Mouse (Mus musculus) heart, embryonic 11.5 days (tissue): ENCODE data around the gene Cntrob. TPM values are rescaled to one million over a fixed set of nuclear protein-coding genes. Genes with fewer than 3 reads are reported as not detected.

Experiments used
- ATAC-seq: fragments of 200-750 bp; cut with Nextera tagmentation; replicated peaks from 2 replicates; pipeline ENCODE4 v1.8.0; 2017; ENCODE audit warnings: moderate library complexity; ENCODE audit not compliant: insufficient number of reproducible peaks, low FRiP score, low TSS enrichment
- H3K27ac ChIP-seq: fragments of 300-500 bp; sonication (generic); 2 replicates; pipeline ENCODE4 v1.5.1; 2014; ENCODE audit warnings: mild to moderate bottlenecking, low read depth, low read length
- H3K27me3 ChIP-seq: fragments of 300-500 bp; sonication (generic); 2 replicates; pipeline ENCODE4 v1.6.1; 2014; ENCODE audit warnings: mild to moderate bottlenecking, low read length, mixed read lengths; ENCODE audit not compliant: control insufficient read depth, insufficient read depth
- H3K36me3 ChIP-seq: fragments of 300-500 bp; sonication (generic); 2 replicates; pipeline ENCODE4 v1.6.1; 2014; ENCODE audit warnings: mild to moderate bottlenecking, low read length, moderate library complexity, mixed read lengths; ENCODE audit not compliant: control insufficient read depth, insufficient read depth
- H3K4me1 ChIP-seq: fragments of 300-500 bp; sonication (generic); 2 replicates; pipeline ENCODE4 v1.6.1; 2014; ENCODE audit warnings: low read length; ENCODE audit not compliant: control insufficient read depth, insufficient read depth
- H3K4me2 ChIP-seq: fragments of 300-500 bp; sonication (generic); 2 replicates; pipeline ENCODE4 v1.6.1; 2014; ENCODE audit warnings: mild to moderate bottlenecking, moderate library complexity
- H3K4me3 ChIP-seq: fragments of 300-500 bp; sonication (generic); 2 replicates; pipeline ENCODE4 v1.5.1; 2014; ENCODE audit warnings: low read depth, low read length
- H3K9ac ChIP-seq: fragments of 300-500 bp; sonication (generic); 2 replicates; pipeline ENCODE4 v1.6.1; 2014; ENCODE audit warnings: mild to moderate bottlenecking, low read depth, low read length, moderate library complexity
- H3K9me3 ChIP-seq: fragments of 300-500 bp; sonication (generic); replicated peaks from 2 replicates; pipeline ENCODE4 v1.6.1; 2016; ENCODE audit warnings: low read length; ENCODE audit not compliant: control insufficient read depth
- WGBS: fragments of 180-500 bp; shearing (Covaris S2); extraction: QIAGEN DNeasy Blood & Tissue Kit; methylation state at CpG from one replicate; pipeline ENCODE4 v1.1.7; 2014; ENCODE audit not compliant: insufficient replicate concordance; 5-methylcytosine and 5-hydroxymethylcytosine counted together
- polyA plus RNA-seq: library from polyadenylated mRNA; unstranded; fragments of >200 nt; fragmentation: Nextera tagmentation; extraction: Ambion mirVana; gene quantifications from 2 replicates; pipeline ENCODE4 v1.2.1, GENCODE M21; 2014

Cntrob gene
- polyA plus RNA-seq, 1 experiment from 2014 or later = 10.1 TPM

GRCm38 (mm10) chr11:69269575-69269974, 54.0 kb downstream of the Cntrob start:
- Histone ChIP-seq H3K4me2 (no peak overlapping the region), H3K36me3 (no peaks in the 10 kb centered on the region), H3K27ac (no peak overlapping the region), H3K9me3 (no peaks in the 10 kb centered on the region), H3K9ac (no peak overlapping the region), H3K4me3 (no peak overlapping the region), H3K27me3 (no peaks in the 10 kb centered on the region), H3K4me1 (peaks cover 5% of the 10 kb centered on the region)
- no peak for ATAC-seq
- whole genome bisulfite sequencing = 19% methylated on average over 13 of the region's 13 CpGs

GRCm38 (mm10) chr11:69268100-69268499, 55.5 kb downstream of the Cntrob start:
- Histone ChIP-seq H3K9ac (no peak overlapping the region), H3K4me2 (no peak overlapping the region), H3K27ac (no peak overlapping the region), H3K36me3 (no peaks in the 10 kb centered on the region), H3K4me3 (no peak overlapping the region), H3K9me3 (no peaks in the 10 kb centered on the region), H3K4me1 (peaks cover 5% of the 10 kb centered on the region), H3K27me3 (no peaks in the 10 kb centered on the region)
- WGBS = 85% methylated on average over 13 of the region's 13 CpGs
- no peak for ATAC-seq

GRCm38 (mm10) chr11:69267341-69267740, 56.2 kb downstream of the Cntrob start:
- H3K4me2 ChIP-seq = no peak overlapping the region
- H3K4me1 ChIP-seq = peaks cover 5% of the 10 kb centered on the region
- no peaks in the 10 kb centered on the region for H3K27me3 ChIP-seq
- no peak for ATAC-seq
- no peak overlapping the region for H3K27ac ChIP-seq
- WGBS = 31% methylated on average over 7 of the region's 7 CpGs
- H3K9me3 ChIP-seq = no peaks in the 10 kb centered on the region
- H3K4me3 ChIP-seq = no peak overlapping the region
- no peaks in the 10 kb centered on the region for H3K36me3 ChIP-seq
- H3K9ac ChIP-seq = no peak overlapping the region

GRCm38 (mm10) chr11:69266253-69266652, 57.3 kb downstream of the Cntrob start:
- ATAC-seq = 0 out of 2 replicates have a peak, but pooled peaks have one; percentile 61
- Histone ChIP-seq H3K27ac (peak overlapping the region; percentile 71), H3K4me2 (peak overlapping the region; percentile 53), H3K9me3 (no peaks in the 10 kb centered on the region), H3K4me1 (peaks cover 5% of the 10 kb centered on the region), H3K27me3 (no peaks in the 10 kb centered on the region), H3K36me3 (no peaks in the 10 kb centered on the region), H3K9ac (no peak overlapping the region), H3K4me3 (peak overlapping the region; percentile 25; the same call in 1 of the 2 replicates)
- WGBS = 18% methylated on average over 10 of the region's 10 CpGs

- no peak overlapping the region for H3K4me3 ChIP-seq
- H3K9me3 ChIP-seq = no peaks in the 10 kb centered on the region
- H3K4me1 ChIP-seq = peaks cover 5% of the 10 kb centered on the region
- H3K4me2 ChIP-seq = no peak overlapping the region
- H3K27ac ChIP-seq = no peak overlapping the region
- H3K9ac ChIP-seq = no peak overlapping the region
- no peaks in the 10 kb centered on the region for H3K27me3 ChIP-seq
- H3K36me3 ChIP-seq = no peaks in the 10 kb centered on the region
- no peak for ATAC-seq
- WGBS = 75% methylated on average over 9 of the region's 9 CpGs
Observed at GRCm38 (mm10) chr11:69265410-69265809, 58.2 kb downstream of the Cntrob start.

- Histone ChIP-seq H3K4me3 (no peak overlapping the region), H3K9ac (0 out of 2 replicates have a peak overlapping the region, but pooled peaks have one; percentile 5), H3K27ac (no peak overlapping the region), H3K36me3 (no peaks in the 10 kb centered on the region), H3K4me1 (peaks cover 5% of the 10 kb centered on the region), H3K4me2 (no peak overlapping the region), H3K9me3 (no peaks in the 10 kb centered on the region), H3K27me3 (no peaks in the 10 kb centered on the region)
- no peak for ATAC-seq
- 43% methylated on average over 2 of the region's 2 CpGs for WGBS
Observed at GRCm38 (mm10) chr11:69264276-69264675, 59.3 kb downstream of the Cntrob start.

GRCm38 (mm10) chr11:69260111-69260510, 63.5 kb downstream of the Cntrob start:
- Histone ChIP-seq H3K4me1 (no peaks in the 10 kb centered on the region), H3K27ac (no peak overlapping the region), H3K4me3 (no peak overlapping the region), H3K9ac (no peak overlapping the region), H3K27me3 (no peaks in the 10 kb centered on the region), H3K4me2 (no peak overlapping the region), H3K9me3 (no peaks in the 10 kb centered on the region), H3K36me3 (no peaks in the 10 kb centered on the region)
- no peak for ATAC-seq
- WGBS = 90% methylated on average over 1 of the region's 1 CpGs

- Histone ChIP-seq H3K4me2 (no peak overlapping the region), H3K36me3 (no peaks in the 10 kb centered on the region), H3K27ac (no peak overlapping the region), H3K9me3 (no peaks in the 10 kb centered on the region), H3K4me3 (no peak overlapping the region), H3K9ac (no peak overlapping the region), H3K27me3 (no peaks in the 10 kb centered on the region), H3K4me1 (no peaks in the 10 kb centered on the region)
- ATAC-seq = no peak
- WGBS = 56% methylated on average over 5 of the region's 5 CpGs
Observed at GRCm38 (mm10) chr11:69258287-69258686, 65.3 kb downstream of the Cntrob start.

- no peak overlapping the region for H3K4me3 ChIP-seq
- 51% methylated on average over 4 of the region's 4 CpGs for WGBS
Observed at GRCm38 (mm10) chr11:69257807-69258206, 65.8 kb downstream of the Cntrob start.

More at GRCm38 (mm10) chr11:69257807-69258206, 65.8 kb downstream of the Cntrob start:
- Histone ChIP-seq H3K9ac (no peak overlapping the region), H3K9me3 (no peaks in the 10 kb centered on the region), H3K27ac (no peak overlapping the region), H3K27me3 (no peaks in the 10 kb centered on the region), H3K36me3 (no peaks in the 10 kb centered on the region), H3K4me1 (no peaks in the 10 kb centered on the region), H3K4me2 (no peak overlapping the region)
- no peak for ATAC-seq
